Mouse (Mus musculus): ENCODE data around the gene Pawr.

GRCm38 (mm10) chr10:108328983-108329382, 2.9 kb upstream of the Pawr start:
- no peak for TF ChIP-seq CTCF (IDR thresholded peaks at IDR 0.05; ENCODE audit: borderline replicate concordance, control insufficient read depth, extremely low read depth, insufficient read depth, low read length, poor library complexity)
- no peak for TF ChIP-seq POLR2A (IDR thresholded peaks at IDR 0.05; ENCODE audit: control insufficient read depth, extremely low read depth, insufficient read depth, low read length, poor library complexity)

Data from thymus, adult 2 months (tissue).